Mouse (Mus musculus) hindbrain, embryonic 11.5 days (tissue): Measurements from ENCODE around the gene Mical2. TPM values are rescaled to one million over a fixed set of nuclear protein-coding genes. Genes with fewer than 3 reads are reported as not detected.

Source experiments
- ATAC-seq: fragments of 200-750 bp; cut with Nextera tagmentation; 2 replicates; pipeline ENCODE4 v1.8.0; 2017; ENCODE audit warnings: mild to moderate bottlenecking, moderate TSS enrichment, moderate library complexity; ENCODE audit not compliant: low FRiP score
- DNase-seq: peaks from one replicate; pipeline ENCODE4 v3.0.0-alpha.2; 2015; ENCODE audit warnings: low spot score
- H3K27ac ChIP-seq: fragments of 300-500 bp; sonication (generic); 2 replicates; pipeline ENCODE4 v1.5.1; 2014; ENCODE audit warnings: mild to moderate bottlenecking, low read depth, low read length
- H3K27me3 ChIP-seq: fragments of 300-500 bp; sonication (generic); 2 replicates; pipeline ENCODE4 v1.6.1; 2014; ENCODE audit warnings: mild to moderate bottlenecking, low read length, moderate library complexity, mixed read lengths; ENCODE audit not compliant: control insufficient read depth, insufficient read depth
- H3K36me3 ChIP-seq: fragments of 300-500 bp; sonication (generic); 2 replicates; pipeline ENCODE4 v1.6.1; 2014; ENCODE audit warnings: mild to moderate bottlenecking, low read length, moderate library complexity, mixed read lengths; ENCODE audit not compliant: control insufficient read depth, insufficient read depth
- H3K4me1 ChIP-seq: fragments of 300-500 bp; sonication (generic); replicated peaks from 2 replicates; pipeline ENCODE4 v1.6.1; 2014; ENCODE audit warnings: low read length, mixed read lengths; ENCODE audit not compliant: control insufficient read depth, insufficient read depth
- H3K4me2 ChIP-seq: fragments of 300-500 bp; sonication (generic); replicated peaks from 2 replicates; pipeline ENCODE4 v1.6.1; 2014; ENCODE audit warnings: mild to moderate bottlenecking, low read depth, low read length
- H3K4me3 ChIP-seq: fragments of 300-500 bp; sonication (generic); 2 replicates; pipeline ENCODE4 v1.5.1; 2014; ENCODE audit warnings: low read depth, low read length
- H3K9ac ChIP-seq: fragments of 300-500 bp; sonication (generic); 2 replicates; pipeline ENCODE4 v1.6.1; 2014; ENCODE audit warnings: low read depth, low read length
- H3K9me3 ChIP-seq: fragments of 300-500 bp; sonication (generic); 2 replicates; pipeline ENCODE4 v1.6.1; 2016; ENCODE audit warnings: low read length; ENCODE audit not compliant: control insufficient read depth
- WGBS: fragments of 180-500 bp; shearing (Covaris S2); extraction: QIAGEN DNeasy Blood & Tissue Kit; methylation state at CpG from one replicate; pipeline ENCODE4 v1.1.7; 2014; 5-methylcytosine and 5-hydroxymethylcytosine counted together
- polyA plus RNA-seq: library from polyadenylated mRNA; unstranded; fragments of >200 nt; fragmentation: Nextera tagmentation; extraction: Ambion mirVana; gene quantifications from 2 replicates; pipeline ENCODE4 v1.2.1, GENCODE M21; 2014

The Mical2 gene
- polyA plus RNA-seq, 1 experiment from 2014 or later, result 1.7 TPM

GRCm38 (mm10) chr7:112204380-112204963, 21.2 kb upstream of the Mical2 start:
- ATAC-seq, result no peak
- Histone ChIP-seq H3K27ac (no peak overlapping the region), H3K36me3 (no peaks in the 10 kb centered on the region), H3K4me2 (no peak overlapping the region), H3K27me3 (no peaks in the 10 kb centered on the region), H3K4me3 (no peak overlapping the region), H3K4me1 (no peaks in the 10 kb centered on the region), H3K9me3 (no peaks in the 10 kb centered on the region), H3K9ac (no peak overlapping the region)
- WGBS, result 69% methylated on average over 6 of the region's 6 CpGs
- DNase-seq, result no peak

GRCm38 (mm10) chr7:112205513-112205912, 20.1 kb upstream of the Mical2 start:
- Histone ChIP-seq H3K27ac (no peak overlapping the region), H3K27me3 (no peaks in the 10 kb centered on the region), H3K9me3 (no peaks in the 10 kb centered on the region), H3K4me2 (no peak overlapping the region), H3K4me3 (no peak overlapping the region), H3K36me3 (no peaks in the 10 kb centered on the region), H3K9ac (no peak overlapping the region), H3K4me1 (no peaks in the 10 kb centered on the region)
- ATAC-seq (no peak), DNase-seq (no peak)
- WGBS, result 90% methylated on average over 6 of the region's 6 CpGs

GRCm38 (mm10) chr7:112207717-112208116, 17.9 kb upstream of the Mical2 start:
- H3K27me3 ChIP-seq, result no peaks in the 10 kb centered on the region; the same call in 1 of the 2 replicates
- WGBS, result 94% methylated on average over 6 of the region's 6 CpGs
- DNase-seq (no peak), ATAC-seq (no peak)
- no peak overlapping the region for H3K4me2 ChIP-seq
- no peak overlapping the region for H3K4me3 ChIP-seq
- H3K27ac ChIP-seq, result no peak overlapping the region
- H3K9me3 ChIP-seq, result no peaks in the 10 kb centered on the region
- H3K36me3 ChIP-seq, result no peaks in the 10 kb centered on the region
- no peak overlapping the region for H3K9ac ChIP-seq
- no peaks in the 10 kb centered on the region for H3K4me1 ChIP-seq

GRCm38 (mm10) chr7:112208323-112209167, 17.1 kb upstream of the Mical2 start:
- Histone ChIP-seq H3K9me3 (no peaks in the 10 kb centered on the region), H3K27me3 (no peaks in the 10 kb centered on the region; the same call in 1 of the 2 replicates), H3K9ac (no peak overlapping the region), H3K36me3 (no peaks in the 10 kb centered on the region), H3K27ac (no peak overlapping the region), H3K4me1 (no peaks in the 10 kb centered on the region), H3K4me3 (no peak overlapping the region), H3K4me2 (no peak overlapping the region)
- DNase-seq, result no peak
- 69% methylated on average over 10 of the region's 10 CpGs for WGBS
- ATAC-seq, result no peak

GRCm38 (mm10) chr7:112209621-112210020, 16.0 kb upstream of the Mical2 start:
- Histone ChIP-seq H3K27me3 (no peaks in the 10 kb centered on the region; the same call in 1 of the 2 replicates), H3K4me3 (no peak overlapping the region), H3K4me2 (no peak overlapping the region), H3K27ac (no peak overlapping the region), H3K36me3 (no peaks in the 10 kb centered on the region), H3K4me1 (no peaks in the 10 kb centered on the region), H3K9me3 (no peaks in the 10 kb centered on the region), H3K9ac (no peak overlapping the region)
- 87% methylated on average over 4 of the region's 4 CpGs for WGBS
- ATAC-seq (no peak), DNase-seq (no peak)

GRCm38 (mm10) chr7:112212921-112213721, 12.5 kb upstream of the Mical2 start:
- no peak overlapping the region for H3K9ac ChIP-seq
- WGBS, result 47% methylated on average over 8 of the region's 8 CpGs
- H3K27ac ChIP-seq, result no peak overlapping the region
- DNase-seq, result no peak
- H3K36me3 ChIP-seq, result no peaks in the 10 kb centered on the region
- H3K4me1 ChIP-seq, result no peaks in the 10 kb centered on the region
- H3K27me3 ChIP-seq, result no peaks in the 10 kb centered on the region; the same call in 1 of the 2 replicates
- H3K4me2 ChIP-seq, result no peak overlapping the region
- no peak for ATAC-seq
- no peaks in the 10 kb centered on the region for H3K9me3 ChIP-seq
- H3K4me3 ChIP-seq, result no peak overlapping the region

GRCm38 (mm10) chr7:112215871-112216270, 9.8 kb upstream of the Mical2 start:
- Histone ChIP-seq H3K27ac (no peak overlapping the region), H3K27me3 (no peaks in the 10 kb centered on the region; the same call in 1 of the 2 replicates), H3K4me3 (no peak overlapping the region), H3K4me1 (no peaks in the 10 kb centered on the region), H3K4me2 (no peak overlapping the region), H3K36me3 (no peaks in the 10 kb centered on the region), H3K9me3 (no peaks in the 10 kb centered on the region), H3K9ac (no peak overlapping the region)
- ATAC-seq (no peak), DNase-seq (no peak)
- 81% methylated on average over 3 of the region's 3 CpGs for WGBS

GRCm38 (mm10) chr7:112216720-112217119, 8.9 kb upstream of the Mical2 start:
- no peak overlapping the region for H3K27ac ChIP-seq
- DNase-seq (no peak), ATAC-seq (no peak)
- H3K4me1 ChIP-seq, result no peaks in the 10 kb centered on the region
- no peaks in the 10 kb centered on the region for H3K27me3 ChIP-seq
- no peak overlapping the region for H3K4me3 ChIP-seq
- H3K4me2 ChIP-seq, result no peak overlapping the region
- no peaks in the 10 kb centered on the region for H3K36me3 ChIP-seq
- H3K9me3 ChIP-seq, result no peaks in the 10 kb centered on the region
- H3K9ac ChIP-seq, result no peak overlapping the region
- 75% methylated on average over 5 of the region's 5 CpGs for WGBS
